Mouse (Mus musculus) liver, embryonic 16.5 days (tissue): ENCODE data around the gene Slc15a3. TPM values are rescaled to one million over a fixed set of nuclear protein-coding genes. Genes with fewer than 3 reads are reported as not detected.

Experiments used
- ATAC-seq: fragments of 200-750 bp; cut with Nextera tagmentation; 2 replicates; pipeline ENCODE4 v1.8.0; 2017; ENCODE audit warnings: low read depth, mild to moderate bottlenecking, moderate number of reproducible peaks, moderate library complexity
- H3K27ac ChIP-seq: fragments of 300-500 bp; sonication (generic); 2 replicates; pipeline ENCODE4 v1.5.1; 2014; ENCODE audit warnings: mild to moderate bottlenecking, low read length
- H3K27me3 ChIP-seq: fragments of 300-500 bp; sonication (generic); 2 replicates; pipeline ENCODE4 v1.6.1; 2014; ENCODE audit warnings: low read depth, low read length, mixed read lengths; ENCODE audit not compliant: control insufficient read depth, insufficient read depth
- H3K36me3 ChIP-seq: fragments of 300-500 bp; sonication (generic); 2 replicates; pipeline ENCODE4 v1.6.1; 2014; ENCODE audit warnings: mild to moderate bottlenecking; ENCODE audit not compliant: control insufficient read depth, insufficient read depth
- H3K4me1 ChIP-seq: fragments of 300-500 bp; sonication (generic); 2 replicates; pipeline ENCODE4 v1.6.1; 2014; ENCODE audit warnings: low read depth, low read length, mixed read lengths; ENCODE audit not compliant: control insufficient read depth
- H3K4me2 ChIP-seq: fragments of 300-500 bp; sonication (generic); 2 replicates; pipeline ENCODE4 v1.6.1; 2014; ENCODE audit warnings: low read depth, low read length, mixed read lengths
- H3K4me3 ChIP-seq: fragments of 300-500 bp; sonication (generic); 2 replicates; pipeline ENCODE4 v1.5.1; 2014; ENCODE audit warnings: low read depth, mild to moderate bottlenecking, low read length
- H3K9ac ChIP-seq: fragments of 300-500 bp; sonication (generic); 2 replicates; pipeline ENCODE4 v1.6.1; 2014; ENCODE audit warnings: low read depth, low read length
- H3K9me3 ChIP-seq: fragments of 300-500 bp; sonication (generic); replicated peaks from 2 replicates; pipeline ENCODE4 v1.6.1; 2016; ENCODE audit warnings: low read length; ENCODE audit not compliant: control insufficient read depth
- WGBS: fragments of 180-500 bp; shearing (Covaris S2); extraction: QIAGEN DNeasy Blood & Tissue Kit; methylation state at CpG from one replicate; pipeline ENCODE4 v1.1.7; 2014; ENCODE audit not compliant: insufficient replicate concordance; 5-methylcytosine and 5-hydroxymethylcytosine counted together
- polyA plus RNA-seq: library from polyadenylated mRNA; unstranded; fragments of >200 nt; fragmentation: Nextera tagmentation; extraction: Ambion mirVana; gene quantifications from 2 replicates; pipeline ENCODE4 v1.2.1, GENCODE M21; 2015

The Slc15a3 gene
- 1.5 and 1.8 TPM in 2 replicates for polyA plus RNA-seq

DNA sequence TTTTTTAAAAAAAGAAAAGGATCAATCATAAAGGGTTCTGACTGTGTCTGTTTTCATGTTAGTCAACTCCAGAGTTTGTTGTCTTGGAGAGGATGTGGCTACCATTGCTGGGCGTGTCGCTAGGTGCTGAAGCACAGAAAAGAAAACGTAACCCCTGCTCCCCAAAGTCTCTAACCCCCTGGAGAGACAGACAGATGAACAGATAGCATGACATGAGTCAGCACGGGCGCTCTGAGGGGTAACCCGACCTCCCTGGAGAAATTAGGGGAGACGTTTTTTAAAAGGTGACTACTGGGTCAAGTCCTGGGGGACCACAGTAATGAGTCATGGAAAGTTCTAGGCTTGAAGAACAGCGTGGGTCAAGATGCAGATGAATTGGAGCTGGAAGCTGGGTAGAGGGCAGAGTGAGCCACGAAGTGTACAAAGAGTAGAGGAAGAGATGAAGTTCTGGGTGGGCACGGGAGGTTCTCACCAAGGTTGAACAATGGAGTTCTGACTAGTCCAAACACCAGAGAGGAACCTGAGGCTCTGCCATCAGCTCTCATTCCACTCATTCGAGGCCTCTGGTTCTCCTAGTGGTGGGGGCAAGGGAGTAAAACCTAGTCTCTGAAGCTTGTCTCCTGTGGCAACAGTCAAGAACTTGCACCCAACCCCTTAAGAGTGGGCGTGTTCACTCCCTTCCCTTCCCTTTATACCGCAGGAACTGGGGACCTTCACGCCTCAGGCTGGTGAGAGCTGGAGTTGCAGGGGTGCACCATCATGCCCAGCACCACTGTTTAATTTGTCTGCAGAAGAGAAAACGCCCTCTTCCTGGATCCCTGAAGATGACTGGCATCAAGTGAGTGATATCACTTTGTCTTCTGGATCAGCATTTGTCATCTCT is at the start of gene Slc15a3:
Gene Slc15a3 (plus strand): TSS at position 718 of the 883 bp plus-strand sequence.
- Histone ChIP-seq H3K4me3 (no peak within 1 kb of the TSS), H3K4me2 (no peak within 1 kb of the TSS), H3K27ac (no peak within 1 kb of the TSS), H3K9ac (no peak within 1 kb of the TSS), H3K27me3 (no peaks in the 10 kb centered on the region), H3K36me3 (no peaks in the 10 kb centered on the region), H3K9me3 (no peaks in the 10 kb centered on the region), H3K4me1 (no peaks in the 10 kb centered on the region)
- 46% methylated on average over 15 of the region's 15 CpGs for WGBS
- ATAC-seq = no peak

DNA sequence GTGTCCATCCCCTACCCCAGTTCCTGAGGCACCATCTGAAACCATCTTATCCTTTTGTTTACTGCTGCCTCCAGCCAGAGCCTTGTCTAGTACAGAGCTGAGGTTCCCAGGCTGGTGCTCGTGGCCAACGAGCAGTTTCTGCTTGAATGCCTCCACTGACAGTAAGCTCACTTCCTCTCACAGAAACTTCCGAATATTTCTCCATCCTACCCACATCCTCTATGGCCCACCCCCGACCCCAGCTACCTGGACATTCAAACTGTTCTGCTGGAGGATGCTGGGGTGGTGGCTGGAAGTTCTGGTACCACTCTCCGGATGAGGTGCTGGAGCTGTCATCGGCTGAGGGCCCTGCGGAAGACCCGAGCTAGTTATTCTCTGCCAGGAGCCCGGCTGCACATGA is 49.2 kb upstream of the Slc15a3 start:
- Histone ChIP-seq H3K4me2 (no peak overlapping the region), H3K36me3 (no peaks in the 10 kb centered on the region), H3K9me3 (no peaks in the 10 kb centered on the region), H3K27ac (no peak overlapping the region), H3K9ac (no peak overlapping the region), H3K4me3 (no peak overlapping the region), H3K27me3 (no peaks in the 10 kb centered on the region), H3K4me1 (no peaks in the 10 kb centered on the region)
- no peak for ATAC-seq
- WGBS = 43% methylated on average over 9 of the region's 9 CpGs

DNA sequence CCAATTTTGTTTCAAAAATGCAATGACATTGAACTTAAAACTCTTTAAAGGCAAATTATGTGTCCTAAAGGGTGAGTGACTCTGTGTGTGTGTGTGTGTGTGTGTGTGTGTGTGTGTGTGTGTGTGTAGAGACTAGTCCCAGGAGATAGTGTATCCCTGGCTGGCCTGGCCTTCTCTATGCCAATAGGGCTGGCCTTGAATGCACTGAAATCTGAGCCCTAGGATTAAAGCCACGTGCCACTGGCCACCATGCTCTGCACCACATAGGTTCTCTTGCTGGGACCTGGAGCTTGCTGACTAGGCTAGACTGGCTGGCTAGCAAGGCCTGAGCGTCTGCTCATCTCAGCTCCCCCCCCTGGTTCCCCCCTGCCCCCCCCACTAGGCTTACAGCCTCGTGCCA is 46.5 kb upstream of the Slc15a3 start:
- H3K27me3 ChIP-seq = no peaks in the 10 kb centered on the region
- WGBS = 28% methylated on average over 3 of the region's 3 CpGs
- H3K36me3 ChIP-seq = no peaks in the 10 kb centered on the region
- H3K4me2 ChIP-seq = no peak overlapping the region
- no peaks in the 10 kb centered on the region for H3K9me3 ChIP-seq
- H3K4me1 ChIP-seq = no peaks in the 10 kb centered on the region
- H3K9ac ChIP-seq = no peak overlapping the region
- no peak overlapping the region for H3K4me3 ChIP-seq
- H3K27ac ChIP-seq = no peak overlapping the region
- no peak for ATAC-seq

DNA sequence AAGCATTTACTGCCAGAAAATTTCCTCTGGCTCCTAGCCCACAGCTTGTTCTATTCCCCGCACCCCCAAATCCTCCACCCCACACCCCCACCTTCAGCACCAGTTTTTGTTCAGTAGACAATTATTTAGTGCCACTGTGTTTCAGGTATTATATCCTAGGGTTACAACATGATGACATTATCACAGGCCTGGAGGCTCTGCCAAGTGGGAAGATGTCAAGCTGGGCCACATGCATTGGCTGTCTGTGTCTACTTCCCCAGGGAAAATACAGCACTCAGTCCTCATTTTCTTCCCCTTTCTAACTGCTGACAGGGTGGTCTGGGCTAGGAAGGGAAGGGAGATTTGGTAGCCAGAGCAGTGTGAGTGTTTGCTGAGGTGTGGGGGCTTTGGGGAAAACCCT is 44.6 kb upstream of the Slc15a3 start:
- H3K4me3 ChIP-seq = no peak overlapping the region
- H3K4me1 ChIP-seq = no peaks in the 10 kb centered on the region
- H3K9me3 ChIP-seq = no peaks in the 10 kb centered on the region

DNA sequence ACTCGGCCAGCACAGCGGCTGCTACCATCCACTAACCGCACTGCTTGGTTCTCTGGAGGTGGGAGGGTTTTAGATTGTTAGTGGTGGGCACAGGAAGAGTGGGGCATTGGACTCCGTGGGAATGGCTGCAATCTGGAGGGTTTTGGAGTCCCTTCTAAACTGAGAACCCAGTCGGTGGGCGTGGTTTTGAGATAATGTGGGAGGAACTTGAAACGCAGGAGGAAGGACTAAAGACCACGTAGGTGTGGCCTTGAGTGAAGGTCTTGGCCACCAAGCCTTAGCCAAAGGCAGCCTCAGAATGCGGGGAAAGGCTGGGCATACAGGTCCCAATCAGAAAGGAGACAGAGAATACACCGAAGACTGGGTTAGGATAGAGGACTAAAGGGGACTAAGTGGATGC is 41.0 kb upstream of the Slc15a3 start:
- Histone ChIP-seq H3K9ac (no peak overlapping the region), H3K9me3 (no peaks in the 10 kb centered on the region), H3K36me3 (no peaks in the 10 kb centered on the region), H3K27me3 (no peaks in the 10 kb centered on the region), H3K4me3 (no peak overlapping the region), H3K4me2 (no peak overlapping the region), H3K27ac (no peak overlapping the region), H3K4me1 (no peaks in the 10 kb centered on the region)
- no peak for ATAC-seq
- 50% methylated on average over 10 of the region's 10 CpGs for WGBS

More for the DNA sequence above, 44.6 kb upstream of the Slc15a3 start:
- Histone ChIP-seq H3K4me2 (no peak overlapping the region), H3K9ac (no peak overlapping the region), H3K27ac (no peak overlapping the region), H3K27me3 (no peaks in the 10 kb centered on the region), H3K36me3 (no peaks in the 10 kb centered on the region)
- ATAC-seq = no peak
- WGBS = 75% methylated on average over 1 of the region's 1 CpGs

DNA sequence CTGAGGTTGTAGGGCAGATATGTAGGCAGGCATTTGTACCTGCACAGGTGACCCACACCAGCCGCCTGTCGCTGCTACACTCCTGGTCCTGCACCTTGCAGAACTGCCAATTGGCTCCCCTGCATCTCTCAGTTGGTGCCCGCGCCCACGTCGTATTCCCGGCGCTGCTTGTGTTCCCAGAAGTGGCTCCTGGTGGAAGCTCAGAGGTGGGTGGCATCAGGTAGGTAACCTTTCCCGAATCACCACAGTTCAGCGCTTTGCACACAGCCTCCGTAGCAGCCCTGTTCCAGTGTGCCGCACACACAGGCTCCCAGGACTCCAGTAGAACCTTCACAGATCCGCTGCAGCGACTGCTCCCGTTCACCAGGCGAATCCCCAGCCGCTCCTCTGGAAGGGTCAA is 40.4 kb upstream of the Slc15a3 start:
- H3K36me3 ChIP-seq = no peaks in the 10 kb centered on the region
- H3K9ac ChIP-seq = no peak overlapping the region
- no peaks in the 10 kb centered on the region for H3K4me1 ChIP-seq
- no peaks in the 10 kb centered on the region for H3K9me3 ChIP-seq
- no peaks in the 10 kb centered on the region for H3K27me3 ChIP-seq
- no peak overlapping the region for H3K27ac ChIP-seq
- no peak overlapping the region for H3K4me3 ChIP-seq
- no peak overlapping the region for H3K4me2 ChIP-seq
- ATAC-seq = no peak
- WGBS = 77% methylated on average over 17 of the region's 17 CpGs

DNA sequence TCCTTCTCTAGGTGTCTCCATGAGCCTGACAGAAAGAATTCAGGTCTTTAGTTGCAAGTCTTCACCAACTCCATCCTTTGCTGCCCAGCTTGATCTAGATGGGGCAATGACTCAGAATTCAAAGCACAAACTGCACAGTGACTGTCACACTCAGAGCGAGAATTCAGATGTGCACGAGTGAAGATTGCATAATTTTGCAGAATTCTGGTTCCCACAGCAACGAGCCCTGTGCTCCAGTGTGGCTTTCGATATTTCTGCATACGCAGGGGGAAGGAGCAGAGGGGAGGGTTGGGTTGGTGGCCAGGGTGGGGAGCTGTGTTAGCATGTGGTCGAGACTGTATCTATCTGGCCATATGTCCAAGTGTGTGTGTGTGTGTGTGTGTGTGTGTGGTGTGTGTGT is 38.5 kb upstream of the Slc15a3 start:
- H3K27ac ChIP-seq = no peak overlapping the region
- H3K4me1 ChIP-seq = no peaks in the 10 kb centered on the region
- H3K27me3 ChIP-seq = no peaks in the 10 kb centered on the region
- H3K4me2 ChIP-seq = no peak overlapping the region
- ATAC-seq = no peak
- H3K4me3 ChIP-seq = no peak overlapping the region
- H3K36me3 ChIP-seq = no peaks in the 10 kb centered on the region
- no peak overlapping the region for H3K9ac ChIP-seq
- H3K9me3 ChIP-seq = no peaks in the 10 kb centered on the region
- 18% methylated on average over 6 of the region's 6 CpGs for WGBS

DNA sequence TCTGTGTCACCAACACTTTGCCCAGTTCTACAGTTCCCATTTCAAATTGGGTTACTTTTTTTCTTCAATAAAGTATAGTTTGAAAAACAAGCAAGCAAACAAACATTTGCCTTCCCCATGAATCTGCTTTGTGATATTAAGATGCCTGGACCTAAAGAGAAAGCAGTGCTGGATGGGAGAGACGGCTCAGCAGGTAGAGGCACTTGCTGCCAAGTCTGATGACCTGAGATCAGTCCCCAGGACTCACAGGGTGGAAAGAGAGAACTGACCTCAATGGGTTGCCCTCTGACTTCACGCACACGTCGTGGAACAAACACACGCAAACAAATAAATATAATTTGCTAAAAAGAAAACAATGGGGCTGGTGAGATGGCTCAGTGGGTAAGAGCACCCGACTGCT is 37.6 kb upstream of the Slc15a3 start:
- H3K9me3 ChIP-seq = no peaks in the 10 kb centered on the region
- H3K4me3 ChIP-seq = no peak overlapping the region
- no peak overlapping the region for H3K4me2 ChIP-seq
- H3K4me1 ChIP-seq = no peaks in the 10 kb centered on the region
- 58% methylated on average over 6 of the region's 6 CpGs for WGBS
- no peak overlapping the region for H3K9ac ChIP-seq
- ATAC-seq = no peak
- H3K27ac ChIP-seq = no peak overlapping the region
- H3K36me3 ChIP-seq = no peaks in the 10 kb centered on the region
- H3K27me3 ChIP-seq = no peaks in the 10 kb centered on the region

DNA sequence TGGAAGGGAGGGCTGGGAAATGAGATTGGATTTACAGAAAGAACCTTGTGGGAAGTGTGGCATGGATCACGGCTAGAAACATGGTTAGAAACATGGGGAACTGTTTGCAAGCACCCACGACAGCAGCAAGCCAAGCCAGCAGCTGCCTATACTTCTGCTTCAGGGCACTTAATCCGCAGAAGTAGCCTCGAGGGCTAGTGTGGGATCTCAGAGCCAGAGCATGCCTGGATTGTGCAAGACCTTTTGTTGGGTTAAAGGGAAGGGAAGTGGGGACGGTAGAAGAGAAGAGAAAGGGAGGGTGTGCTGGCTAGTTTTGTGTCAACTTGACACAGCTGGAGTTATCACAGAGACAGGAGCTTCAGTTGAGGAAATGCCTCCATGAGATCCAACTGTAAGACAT is 35.8 kb upstream of the Slc15a3 start:
- WGBS = 21% methylated on average over 5 of the region's 5 CpGs
- no peak overlapping the region for H3K4me2 ChIP-seq
- H3K27ac ChIP-seq = no peak overlapping the region
- no peaks in the 10 kb centered on the region for H3K9me3 ChIP-seq
- H3K4me3 ChIP-seq = no peak overlapping the region
- no peaks in the 10 kb centered on the region for H3K4me1 ChIP-seq
- H3K9ac ChIP-seq = no peak overlapping the region
- ATAC-seq = no peak
- H3K36me3 ChIP-seq = no peaks in the 10 kb centered on the region
- H3K27me3 ChIP-seq = no peaks in the 10 kb centered on the region
